Mouse (Mus musculus): ENCODE data around the gene Mpped2.

GRCm38 (mm10) chr2:106722020-106722419 lies 29.0 kb downstream of the Mpped2 start:
- no peak for TF ChIP-seq CTCF (IDR thresholded peaks at IDR 0.05; ENCODE audit: insufficient read depth, low read depth, low read length)
- TF ChIP-seq POLR2A (IDR thresholded peaks at IDR 0.05; ENCODE audit: insufficient read depth, low read depth, low read length), result no peak
